Mouse (Mus musculus) layer of hippocampus, postnatal 14 days (tissue): Measurements from ENCODE around the gene Tango2. TPM values are rescaled to one million over a fixed set of nuclear protein-coding genes. Genes with fewer than 3 reads are reported as not detected.

ENCODE experiments used
- DNase-seq, 2 experiments: peaks; one replicate each; pipeline ENCODE4 v3.0.0; 2021 to 2022; ENCODE audit warnings: low spot score in 2 of 2, mixed read lengths in 1 of 2
- total RNA-seq, 2 experiments: library from RNA; stranded (reverse); gene quantifications; 2 replicates each; pipeline ENCODE4 v1.2.3; 2021

Gene Tango2
- total RNA-seq, 2 experiments from 2014 or later, result 106 to 114 TPM

- DNase-seq, result no peak
These were observed 35.9 kb upstream of the Tango2 start for GRCm38 (mm10) chr16:18383756-18384155.

GRCm38 (mm10) chr16:18383045-18383726 is 35.3 kb upstream of the Tango2 start:
- DNase-seq, result no peak

- no peak for DNase-seq
These were observed 33.8 kb upstream of the Tango2 start for GRCm38 (mm10) chr16:18381621-18382258.

- no peak for DNase-seq
These were observed 32.7 kb upstream of the Tango2 start for GRCm38 (mm10) chr16:18380495-18381063.

- DNase-seq, result no peak
These were observed 31.6 kb upstream of the Tango2 start for GRCm38 (mm10) chr16:18379338-18380001.

- no peak for DNase-seq
These were observed 30.6 kb upstream of the Tango2 start for GRCm38 (mm10) chr16:18378489-18378888.

GRCm38 (mm10) chr16:18377203-18377602 is 29.3 kb upstream of the Tango2 start:
- DNase-seq, result no peak

GRCm38 (mm10) chr16:18376297-18376954 is 28.5 kb upstream of the Tango2 start:
- no peak for DNase-seq

GRCm38 (mm10) chr16:18373632-18374031 is 25.7 kb upstream of the Tango2 start:
- DNase-seq, result no peak

GRCm38 (mm10) chr16:18370197-18370596 is 22.3 kb upstream of the Tango2 start:
- DNase-seq, result no peak

GRCm38 (mm10) chr16:18366849-18367248 is 18.9 kb upstream of the Tango2 start:
- no peak for DNase-seq

GRCm38 (mm10) chr16:18362948-18363347 is 15.0 kb upstream of the Tango2 start:
- no peak for DNase-seq

GRCm38 (mm10) chr16:18360151-18360805 is 12.4 kb upstream of the Tango2 start:
- no peak for DNase-seq

- no peak for DNase-seq
These were observed 10.1 kb upstream of the Tango2 start for GRCm38 (mm10) chr16:18357977-18358376.

- DNase-seq, result no peak
These were observed 9.1 kb upstream of the Tango2 start for GRCm38 (mm10) chr16:18356961-18357360.

- no peak for DNase-seq
These were observed 5.2 kb upstream of the Tango2 start for GRCm38 (mm10) chr16:18353106-18353505.

- DNase-seq, result peak in 1 of 2 experiments; percentile 46
These were observed 3.6 kb upstream of the Tango2 start for GRCm38 (mm10) chr16:18351313-18352055.

GRCm38 (mm10) chr16:18349761-18350325 is 1.9 kb upstream of the Tango2 start:
- no peak for DNase-seq

GRCm38 (mm10) chr16:18348601-18349175 is 785 bp upstream of the Tango2 start:
- no peak for DNase-seq
